In the genomic region with DNA sequence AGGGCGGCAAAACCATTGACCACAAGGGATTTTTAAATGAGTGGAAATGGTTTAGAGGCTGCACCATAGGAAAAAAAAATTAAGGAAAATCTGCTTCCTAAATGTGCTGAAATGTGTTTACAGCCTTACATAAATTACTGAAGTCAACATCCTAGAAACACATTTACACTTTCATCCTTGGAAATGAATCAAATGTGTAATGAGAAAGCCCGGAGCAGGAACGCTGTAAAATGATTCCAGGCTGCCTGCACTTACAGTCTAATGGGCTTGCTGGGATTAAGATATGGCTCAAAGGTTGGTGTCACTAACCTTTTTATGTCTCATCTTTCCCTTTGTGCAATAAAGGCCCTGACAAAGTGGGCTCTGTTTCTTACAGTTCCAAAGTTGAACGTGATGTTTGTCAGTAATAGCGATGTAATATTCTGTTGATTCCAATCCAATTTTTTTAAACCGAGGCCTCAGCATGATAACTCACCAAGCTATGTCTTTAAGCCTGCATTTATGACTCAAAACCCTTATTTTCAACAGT, we compare ENCODE assay signal across 21 mouse cellular contexts.
DNase-seq lines count a peak whose midpoint lies in the region; ATAC-seq and TF ChIP-seq lines count a peak whose summit lies in the region.
"Had no signal": no experiment of that assay in that cellular context is flagged by ENCODE, and none has a peak within 500 bp of the region (broad histone marks: within the 10 kb centered on the region; RNA-seq: fewer than 3 reads in every experiment).

No protein-coding gene starts in this region.

- H3K4me1 ChIP-seq in forebrain, embryonic 14.5 days (ENCODE audit: control insufficient read depth, insufficient read depth, low read length), result no peaks in the 10 kb centered on the region
- no peaks in the 10 kb centered on the region for H3K4me1 ChIP-seq in forebrain, embryonic 10.5 days
- no peaks in the 10 kb centered on the region for H3K4me1 ChIP-seq in kidney, embryonic 14.5 days (ENCODE audit: control insufficient read depth, insufficient read depth, low read length)
- H3K4me1 ChIP-seq in limb, embryonic 15.5 days, result no peaks in the 10 kb centered on the region
- H3K4me1 ChIP-seq: embryonic facial prominence, embryonic 15.5 days; forebrain, embryonic 13.5 days; heart, embryonic 13.5 days; hindbrain, embryonic 15.5 days had no signal

- no peak for TF ChIP-seq CTCF in brain, embryonic 14.5 days (IDR thresholded peaks at IDR 0.05; ENCODE audit: borderline replicate concordance, extremely low read depth, insufficient read depth, insufficient read length)

- no peak overlapping the region for H3K4me3 ChIP-seq in forebrain, embryonic 14.5 days (ENCODE audit: low read depth, low read length)
- H3K4me3 ChIP-seq in forebrain, embryonic 10.5 days, result no peak overlapping the region
- no peak overlapping the region for H3K4me3 ChIP-seq in kidney, embryonic 14.5 days (ENCODE audit: low read length)
- no peak overlapping the region for H3K4me3 ChIP-seq in limb, embryonic 15.5 days
- H3K4me3 ChIP-seq: embryonic facial prominence, embryonic 15.5 days; erythroblast, embryonic 14.5 days; forebrain, embryonic 13.5 days; gastrocnemius, adult 2 months; heart, embryonic 13.5 days; hindbrain, embryonic 15.5 days had no signal

- H3K9ac ChIP-seq in forebrain, embryonic 14.5 days (ENCODE audit: low read length), result no peak overlapping the region
- no peak overlapping the region for H3K9ac ChIP-seq in kidney, embryonic 14.5 days (ENCODE audit: low read depth, low read length)
- H3K9ac ChIP-seq in limb, embryonic 15.5 days, result no peak overlapping the region
- H3K9ac ChIP-seq: embryonic facial prominence, embryonic 15.5 days; forebrain, embryonic 13.5 days; heart, embryonic 13.5 days; hindbrain, embryonic 15.5 days had no signal

- no peaks in the 10 kb centered on the region for H3K27me3 ChIP-seq in forebrain, embryonic 14.5 days (replicated peaks; ENCODE audit: control insufficient read depth, insufficient read depth, low read length)
- H3K27me3 ChIP-seq in forebrain, embryonic 10.5 days (ENCODE audit: poor library complexity, severe bottlenecking), result no peaks in the 10 kb centered on the region
- H3K27me3 ChIP-seq in kidney, embryonic 14.5 days (ENCODE audit: control insufficient read depth, insufficient read depth, low read length), result no peaks in the 10 kb centered on the region
- no peaks in the 10 kb centered on the region; the same call in 1 of the 2 replicates for H3K27me3 ChIP-seq in limb, embryonic 15.5 days
- H3K27me3 ChIP-seq: embryonic facial prominence, embryonic 15.5 days; forebrain, embryonic 13.5 days; heart, embryonic 13.5 days; hindbrain, embryonic 15.5 days had no signal

- peak; percentile 10 for DNase-seq in forebrain, embryonic 14.5 days (ENCODE audit: low spot score)
- DNase-seq in forebrain, embryonic 10.5 days (ENCODE audit: extremely low spot score, low spot score), result no peak
- DNase-seq in kidney, postnatal 14 days, result peak; percentile 4
- peak; percentile 33 for DNase-seq in brain, embryonic 14.5 days (ENCODE audit: low read depth)
- DNase-seq in gastrocnemius, postnatal 25 days, result no peak
- DNase-seq: adrenal gland, postnatal 10 days; cerebellum, adult 18-20 months; cerebellum, adult 9-11 months; cerebellum, postnatal 36 days; gastrocnemius, adult 2 months; gastrocnemius, postnatal 36 days; heart, adult 11 months; heart, postnatal 36 days had no signal

- no peaks in the 10 kb centered on the region for H3K9me3 ChIP-seq in forebrain, embryonic 14.5 days (replicated peaks; ENCODE audit: control insufficient read depth, low read length)
- no peaks in the 10 kb centered on the region for H3K9me3 ChIP-seq in forebrain, embryonic 10.5 days
- no peaks in the 10 kb centered on the region for H3K9me3 ChIP-seq in kidney, embryonic 14.5 days (ENCODE audit: control insufficient read depth, low read length)
- no peaks in the 10 kb centered on the region for H3K9me3 ChIP-seq in limb, embryonic 15.5 days
- H3K9me3 ChIP-seq: embryonic facial prominence, embryonic 15.5 days; forebrain, embryonic 13.5 days; heart, embryonic 13.5 days; hindbrain, embryonic 15.5 days had no signal

- no peak overlapping the region for H3K27ac ChIP-seq in forebrain, embryonic 14.5 days (ENCODE audit: low read depth, low read length)
- no peak overlapping the region for H3K27ac ChIP-seq in forebrain, embryonic 10.5 days
- H3K27ac ChIP-seq in kidney, embryonic 14.5 days (ENCODE audit: low read depth, low read length), result no peak overlapping the region
- peak overlapping the region; percentile 52 for H3K27ac ChIP-seq in limb, embryonic 15.5 days
- H3K27ac ChIP-seq: embryonic facial prominence, embryonic 15.5 days; forebrain, embryonic 13.5 days; gastrocnemius, adult 2 months; heart, embryonic 13.5 days; hindbrain, embryonic 15.5 days had no signal

- ATAC-seq in forebrain, embryonic 14.5 days, result no peak
- no peak for ATAC-seq in kidney, embryonic 14.5 days (ENCODE audit: low FRiP score, low TSS enrichment)
- no peak for ATAC-seq in limb, embryonic 15.5 days (ENCODE audit: insufficient number of reproducible peaks, low FRiP score, low TSS enrichment, low read depth)
- ATAC-seq: forebrain, embryonic 13.5 days; inflammation-experienced regulatory T-cells, adult 6 months had no signal

- no peak for TF ChIP-seq POLR2A in brain, embryonic 14.5 days (IDR thresholded peaks at IDR 0.05; ENCODE audit: borderline replicate concordance, extremely low read depth, insufficient read depth, insufficient read length, poor library complexity, severe bottlenecking)

- no peak overlapping the region for H3K4me2 ChIP-seq in forebrain, embryonic 14.5 days (ENCODE audit: low read length)
- H3K4me2 ChIP-seq in kidney, embryonic 14.5 days (replicated peaks; ENCODE audit: low read depth, low read length), result no peak overlapping the region
- H3K4me2 ChIP-seq in limb, embryonic 15.5 days, result no peak overlapping the region
- H3K4me2 ChIP-seq: embryonic facial prominence, embryonic 15.5 days; forebrain, embryonic 13.5 days; heart, embryonic 13.5 days; hindbrain, embryonic 15.5 days had no signal

- H3K36me3 ChIP-seq in forebrain, embryonic 14.5 days (ENCODE audit: control insufficient read depth, insufficient read depth, low read length), result no peaks in the 10 kb centered on the region
- no peaks in the 10 kb centered on the region for H3K36me3 ChIP-seq in forebrain, embryonic 10.5 days (replicated peaks)
- no peaks in the 10 kb centered on the region for H3K36me3 ChIP-seq in kidney, embryonic 14.5 days (ENCODE audit: control insufficient read depth, insufficient read depth, low read length)
- H3K36me3 ChIP-seq in limb, embryonic 15.5 days, result no peaks in the 10 kb centered on the region
- H3K36me3 ChIP-seq: embryonic facial prominence, embryonic 15.5 days; heart, embryonic 13.5 days; hindbrain, embryonic 15.5 days had no signal

- WGBS in forebrain, embryonic 14.5 days, result 86% methylated on average over 6 of the region's 6 CpGs
- 92% methylated on average over 6 of the region's 6 CpGs for WGBS in forebrain, embryonic 10.5 days
- 49% methylated on average over 6 of the region's 6 CpGs for WGBS in kidney, embryonic 14.5 days
- WGBS in limb, embryonic 15.5 days, result 38% methylated on average over 6 of the region's 6 CpGs

Comparison
In these comparisons a context has a peak if more than half of its experiments do, and no peak if none do; other contexts are left out.
1. DNase-seq: peak in forebrain, embryonic 14.5 days (single experiment), kidney, postnatal 14 days (single experiment) and brain, embryonic 14.5 days (single experiment); none in forebrain, embryonic 10.5 days (single experiment) and gastrocnemius, postnatal 25 days (single experiment).